Mouse (Mus musculus) MEL (cell line): ENCODE results near the gene Mcf2l. TPM values are rescaled to one million over a fixed set of nuclear protein-coding genes. Genes with fewer than 3 reads are reported as not detected.

ENCODE experiments used
- DNase-seq: peaks from one replicate; pipeline ENCODE4 v3.0.0; 2011; ENCODE audit warnings: low read depth, low spot score
- H3K27ac ChIP-seq: 2 replicates; pipeline ENCODE4 v1.5.1; 2012; ENCODE audit warnings: low read depth, mild to moderate bottlenecking, control low read depth, low read length, moderate library complexity; ENCODE audit not compliant: control insufficient read depth
- H3K27me3 ChIP-seq, 2 experiments: fragments of 150-350 bp in 1 of 2; sonication (generic) in 1 of 2; 2 replicates each; pipeline ENCODE4 v1.6.1; 2012; ENCODE audit warnings: low read length in 2 of 2, mild to moderate bottlenecking in 2 of 2, improper control_type of control experiment in 1 of 2, moderate library complexity in 1 of 2; ENCODE audit not compliant: insufficient read depth in 2 of 2, control insufficient read depth in 1 of 2
- H3K36me3 ChIP-seq, 2 experiments: 2 replicates each; pipeline ENCODE4 v1.6.1; 2012 to 2014; ENCODE audit warnings: low read length in 2 of 2, improper control_type of control experiment in 1 of 2, inconsistent platforms in 1 of 2, mild to moderate bottlenecking in 1 of 2; ENCODE audit not compliant: insufficient read depth in 2 of 2, control insufficient read depth in 1 of 2
- H3K4me1 ChIP-seq, 2 experiments: fragments of 150-350 bp in 1 of 2; sonication (generic) in 1 of 2; 2 replicates each; pipeline ENCODE4 v1.6.1; 2012; ENCODE audit warnings: low read length in 2 of 2, improper control_type of control experiment in 1 of 2, mild to moderate bottlenecking in 1 of 2; ENCODE audit not compliant: insufficient read depth in 2 of 2, control insufficient read depth in 1 of 2
- H3K4me3 ChIP-seq, 2 experiments: fragments of 150-350 bp in 1 of 2; sonication (generic) in 1 of 2; 2 replicates each; pipeline ENCODE4 v1.5.1; 2012; ENCODE audit warnings: low read depth in 2 of 2, low read length in 2 of 2, mild to moderate bottlenecking in 2 of 2, moderate library complexity in 2 of 2, control low read depth in 1 of 2, improper control_type of control experiment in 1 of 2; ENCODE audit not compliant: control insufficient read depth in 1 of 2, insufficient read depth in 1 of 2
- H3K79me2 ChIP-seq: 2 replicates; pipeline ENCODE4 v1.6.1; 2012; ENCODE audit warnings: mild to moderate bottlenecking, low read length, moderate library complexity; ENCODE audit not compliant: control insufficient read depth, poor library complexity, insufficient read depth
- H3K9ac ChIP-seq: 2 replicates; pipeline ENCODE4 v1.6.1; 2012; ENCODE audit warnings: low read depth, mild to moderate bottlenecking, control low read depth, low read length, moderate library complexity; ENCODE audit not compliant: control insufficient read depth, poor library complexity, severe bottlenecking
- H3K9me3 ChIP-seq: fragments of 150-350 bp; sonication (generic); replicated peaks from 2 replicates; pipeline ENCODE4 v1.6.1; 2012; ENCODE audit warnings: mild to moderate bottlenecking, low read length, improper control_type of control experiment, moderate library complexity; ENCODE audit not compliant: insufficient read depth
- CHD2 ChIP-seq: IDR thresholded peaks from 2 replicates; pipeline ENCODE4 v1.6.1; 2011; ENCODE audit warnings: low read length, improper control_type of control experiment
- CTCF ChIP-seq, 3 experiments: IDR thresholded peaks in 2 of 3; conservative IDR thresholded peaks in 1 of 3; 2 replicates each; pipeline ENCODE4 v1.5.1; 2011 to 2012; ENCODE audit warnings: low read length in 3 of 3, low read depth in 2 of 3, mild to moderate bottlenecking in 2 of 3, improper control_type of control experiment in 1 of 3, inconsistent platforms in 1 of 3, mixed read lengths in 1 of 3, moderate library complexity in 1 of 3; ENCODE audit not compliant: control insufficient read depth in 1 of 3, insufficient read depth in 1 of 3, poor library complexity in 1 of 3, severe bottlenecking in 1 of 3
- E2F4 ChIP-seq: IDR thresholded peaks from 2 replicates; pipeline ENCODE4 v1.6.1; 2011; ENCODE audit warnings: low read depth, low read length, improper control_type of control experiment, borderline replicate concordance
- ELF1 ChIP-seq: IDR thresholded peaks from 2 replicates; pipeline ENCODE4 v1.6.1; 2014; ENCODE audit warnings: low read depth, mild to moderate bottlenecking, inconsistent platforms, low read length, improper control_type of control experiment, moderate library complexity
- EP300 ChIP-seq, 2 experiments: IDR thresholded peaks; 2 replicates each; pipeline ENCODE4 v1.6.1; 2011; ENCODE audit warnings: improper control_type of control experiment in 2 of 2, low read length in 2 of 2, low read depth in 1 of 2, mild to moderate bottlenecking in 1 of 2
- ETS1 ChIP-seq: IDR thresholded peaks from 2 replicates; pipeline ENCODE4 v1.6.1; 2012; ENCODE audit warnings: low read depth, mild to moderate bottlenecking, inconsistent platforms, low read length, improper control_type of control experiment, moderate library complexity
- GABPA ChIP-seq: IDR thresholded peaks from 2 replicates; pipeline ENCODE4 v1.6.1; 2012; ENCODE audit warnings: low read depth, mild to moderate bottlenecking, inconsistent platforms, low read length, improper control_type of control experiment, moderate library complexity
- GATA1 ChIP-seq: IDR thresholded peaks from 2 replicates; pipeline ENCODE4 v1.6.1; 2011; ENCODE audit warnings: low read depth, low read length, improper control_type of control experiment
- JUND ChIP-seq: IDR thresholded peaks from 2 replicates; pipeline ENCODE4 v1.6.1; 2011; ENCODE audit warnings: low read depth, mild to moderate bottlenecking, improper control_type of control experiment, low read length
- KAT2A ChIP-seq: conservative IDR thresholded peaks from 2 replicates; pipeline ENCODE4 v1.6.1; 2012; ENCODE audit warnings: low read depth, low read length, improper control_type of control experiment, inconsistent platforms
- MAFK ChIP-seq: IDR thresholded peaks from 2 replicates; pipeline ENCODE4 v1.6.1; 2011; ENCODE audit warnings: low read depth, mild to moderate bottlenecking, low read length, improper control_type of control experiment, borderline replicate concordance
- MAX ChIP-seq: IDR thresholded peaks from 2 replicates; pipeline ENCODE4 v1.6.1; 2011; ENCODE audit warnings: low read length, improper control_type of control experiment
- MAZ ChIP-seq: IDR thresholded peaks from 2 replicates; pipeline ENCODE4 v1.6.1; 2012; ENCODE audit warnings: low read depth, mild to moderate bottlenecking, inconsistent platforms, low read length, improper control_type of control experiment
- MEF2A ChIP-seq: IDR thresholded peaks from 2 replicates; pipeline ENCODE4 v1.6.1; 2014; ENCODE audit warnings: low read depth, mild to moderate bottlenecking, inconsistent platforms, low read length, improper control_type of control experiment; ENCODE audit not compliant: poor library complexity, insufficient replicate concordance, severe bottlenecking; ENCODE audit errors: extremely low read depth
- MXI1 ChIP-seq: IDR thresholded peaks from 2 replicates; pipeline ENCODE4 v1.6.1; 2011; ENCODE audit warnings: mild to moderate bottlenecking, low read depth, low read length, improper control_type of control experiment
- MYB ChIP-seq: IDR thresholded peaks from 2 replicates; pipeline ENCODE4 v1.6.1; 2011; ENCODE audit warnings: mild to moderate bottlenecking, low read depth, low read length, improper control_type of control experiment
- MYC ChIP-seq: IDR thresholded peaks from 2 replicates; pipeline ENCODE4 v1.6.1; 2011; ENCODE audit warnings: low read depth, mild to moderate bottlenecking, low read length, improper control_type of control experiment, moderate library complexity
- NELFE ChIP-seq: IDR thresholded peaks from 2 replicates; pipeline ENCODE4 v1.6.1; 2011; ENCODE audit warnings: low read depth, low read length, improper control_type of control experiment
- NRF1 ChIP-seq: IDR thresholded peaks from 2 replicates; pipeline ENCODE4 v1.6.1; 2014; ENCODE audit warnings: low read depth, mild to moderate bottlenecking, inconsistent platforms, low read length, improper control_type of control experiment, moderate library complexity; ENCODE audit not compliant: poor library complexity, insufficient read depth, severe bottlenecking
- POLR2A ChIP-seq, 2 experiments: IDR thresholded peaks; 2 replicates each; pipeline ENCODE4 v1.6.1; 2011 to 2012; ENCODE audit warnings: low read length in 2 of 2, mild to moderate bottlenecking in 2 of 2, control low read depth in 1 of 2, improper control_type of control experiment in 1 of 2, low read depth in 1 of 2, moderate library complexity in 1 of 2; ENCODE audit not compliant: control insufficient read depth in 1 of 2, insufficient read depth in 1 of 2, poor library complexity in 1 of 2
- POLR2AphosphoS2 ChIP-seq: IDR thresholded peaks from 2 replicates; pipeline ENCODE4 v1.6.1; 2011; ENCODE audit warnings: low read length, improper control_type of control experiment
- RAD21 ChIP-seq: IDR thresholded peaks from 2 replicates; pipeline ENCODE4 v1.6.1; 2011; ENCODE audit warnings: mild to moderate bottlenecking, low read depth, low read length, improper control_type of control experiment
- RCOR1 ChIP-seq: IDR thresholded peaks from 2 replicates; pipeline ENCODE4 v1.6.1; 2012; ENCODE audit warnings: low read depth, mild to moderate bottlenecking, inconsistent platforms, low read length, improper control_type of control experiment
- SIN3A ChIP-seq: IDR thresholded peaks from 2 replicates; pipeline ENCODE4 v1.6.1; 2012; ENCODE audit warnings: low read length, improper control_type of control experiment, inconsistent platforms
- SMC3 ChIP-seq: IDR thresholded peaks from 2 replicates; pipeline ENCODE4 v1.6.1; 2011; ENCODE audit warnings: low read depth, low read length, improper control_type of control experiment
- TAL1 ChIP-seq: IDR thresholded peaks from 2 replicates; pipeline ENCODE4 v1.6.1; 2012; ENCODE audit warnings: mild to moderate bottlenecking, inconsistent platforms, low read length, moderate library complexity, mixed read lengths
- TBP ChIP-seq: IDR thresholded peaks from 2 replicates; pipeline ENCODE4 v1.8.0; 2011; ENCODE audit warnings: low read depth, low read length, improper control_type of control experiment
- UBTF ChIP-seq: IDR thresholded peaks from 2 replicates; pipeline ENCODE4 v1.6.1; 2012; ENCODE audit warnings: low read depth, mild to moderate bottlenecking, inconsistent platforms, low read length, improper control_type of control experiment, moderate library complexity, borderline replicate concordance; ENCODE audit not compliant: insufficient read depth
- USF1 ChIP-seq: IDR thresholded peaks from 2 replicates; pipeline ENCODE4 v1.6.1; 2014; ENCODE audit warnings: low read depth, mild to moderate bottlenecking, inconsistent platforms, low read length, improper control_type of control experiment, moderate library complexity
- ZMIZ1 ChIP-seq: IDR thresholded peaks from 2 replicates; pipeline ENCODE4 v1.6.1; 2012; ENCODE audit warnings: low read depth, mild to moderate bottlenecking, inconsistent platforms, low read length, improper control_type of control experiment, moderate library complexity
- ZNF384 ChIP-seq: IDR thresholded peaks from 2 replicates; pipeline ENCODE4 v1.6.1; 2012; ENCODE audit warnings: low read depth, mild to moderate bottlenecking, inconsistent platforms, low read length, improper control_type of control experiment
- polyA plus RNA-seq, 2 experiments: library from polyadenylated mRNA; stranded (reverse) in 1 of 2; unstranded in 1 of 2; fragments of >175 nt in 1 of 2; fragments of >200 nt in 1 of 2; gene quantifications; 2 replicates each; pipeline versions ENCODE4 v1.2.1 to v1.2.4; 2012; ENCODE audit warnings: low replicate concordance in 2 of 2, low read depth in 1 of 2; ENCODE audit not compliant: insufficient read length in 2 of 2, insufficient read depth in 1 of 2, missing spikeins in 1 of 2
- total RNA-seq: library from RNA; depleted of rRNA; stranded (reverse); fragments of 300-350 nt; gene quantifications from 2 replicates; pipeline ENCODE4 v1.2.3, GENCODE M21; 2012

Mcf2l gene
- total and polyA plus RNA-seq, 3 experiments: 1.2 to 3.6 TPM; not detected in 1

GRCm38 (mm10) chr8:12877126-12877525 is 3.5 kb downstream of the Mcf2l start:
- Histone ChIP-seq H3K36me3 (peaks cover 0 to 6% of the 10 kb centered on the region in 2 experiments; a peak in 2 of 4 replicates), H3K27ac (no peak overlapping the region), H3K4me3 (no peak overlapping the region), H3K4me1 (peaks cover 9 to 21% of the 10 kb centered on the region in 2 experiments), H3K79me2 (no peaks in the 10 kb centered on the region), H3K27me3 (no peaks in the 10 kb centered on the region), H3K9ac (no peak overlapping the region), H3K9me3 (no peaks in the 10 kb centered on the region)
- no peak for TF ChIP-seq RAD21
- no peak for TF ChIP-seq ZNF384
- TF ChIP-seq EP300 (IDR thresholded peaks at IDR 0.05; ENCODE audit: low read depth in 1 of 2, low read length in 2 of 2): no peak
- no peak for TF ChIP-seq POLR2A (IDR thresholded peaks at IDR 0.05; ENCODE audit: control insufficient read depth in 1 of 2, insufficient read depth in 1 of 2, low read depth in 1 of 2, low read length in 2 of 2, poor library complexity in 1 of 2)
- TF ChIP-seq E2F4: no peak
- no peak for TF ChIP-seq GATA1
- TF ChIP-seq UBTF: no peak
- TF ChIP-seq MEF2A: no peak
- no peak for TF ChIP-seq TBP
- DNase-seq: no peak

GRCm38 (mm10) chr8:12880163-12880562 is 6.6 kb downstream of the Mcf2l start:
- H3K79me2 ChIP-seq: no peaks in the 10 kb centered on the region
- H3K4me1 ChIP-seq: peaks cover 7 to 14% of the 10 kb centered on the region in 2 experiments
- peaks cover 0 to 6% of the 10 kb centered on the region in 2 experiments; a peak in 2 of 4 replicates for H3K36me3 ChIP-seq
- DNase-seq: peak; percentile 89
- peak overlapping the region; percentile 28 to 51 for H3K4me3 ChIP-seq
- H3K27me3 ChIP-seq: no peaks in the 10 kb centered on the region
- peak overlapping the region; percentile 54 for H3K27ac ChIP-seq
- H3K9me3 ChIP-seq: no peaks in the 10 kb centered on the region
- peak overlapping the region; percentile 49 for H3K9ac ChIP-seq
- TF ChIP-seq UBTF (no peak), MAFK (no peak), E2F4 (no peak), TAL1 (peak; percentile 50; the same call in 1 of the 2 replicates), MXI1 (no peak; the same call in none of the 2 replicates), NELFE (no peak), ZMIZ1 (no peak), RCOR1 (no peak), ELF1 (no peak), KAT2A (no peak), MYC (no peak), GATA1 (peak; percentile 84), ETS1 (0 out of 2 replicates have a peak, but pooled peaks have one; percentile 18), EP300 (IDR thresholded peaks at IDR 0.05; ENCODE audit: low read depth in 1 of 2, low read length in 2 of 2) (peak in 1 of 2 experiments; percentile 25; a peak in 1 of 4 replicates), ZNF384 (peak; percentile 85), CTCF (IDR thresholded peaks at IDR 0.05 in 2 of 3, conservative IDR thresholded peaks at IDR 0.05 in 1 of 3; ENCODE audit: control insufficient read depth in 1 of 3, insufficient read depth in 1 of 3, low read depth in 2 of 3, low read length in 3 of 3, poor library complexity in 1 of 3, severe bottlenecking in 1 of 3) (no peak), MAZ (no peak), CHD2 (no peak), JUND (no peak), GABPA (no peak), NRF1 (no peak), MEF2A (no peak), SMC3 (no peak), SIN3A (peak; percentile 100), USF1 (no peak), MYB (no peak), POLR2AphosphoS2 (no peak), MAX (no peak)
